Mouse (Mus musculus) CH12.LX (cell line): ENCODE measurements at regions not wholly inside any gene's neighbourhood (a gene's known extent, or its start where the extent isn't known, plus 50 kb on each side); places are given as distances from the start of the nearest gene placed in this dataset.

ENCODE experiments used
- DNase-seq: peaks from one replicate; pipeline ENCODE4 v3.0.0-alpha.2; 2013; ENCODE audit errors: extremely low read depth
- H3K27ac ChIP-seq: 2 replicates; pipeline ENCODE4 v1.5.1; 2012; ENCODE audit warnings: low read depth, mild to moderate bottlenecking, control low read depth, moderate library complexity; ENCODE audit not compliant: insufficient read depth
- H3K27me3 ChIP-seq: replicated peaks from 2 replicates; pipeline ENCODE3; 2012; ENCODE audit warnings: inconsistent platforms
- H3K36me3 ChIP-seq, 2 experiments: replicated peaks in 1 of 2; 2 replicates each; pipeline versions ENCODE3 to v1.6.1; 2012; ENCODE audit warnings: inconsistent platforms in 1 of 2, low read length in 1 of 2, mild to moderate bottlenecking in 1 of 2, mixed read lengths in 1 of 2, moderate library complexity in 1 of 2; ENCODE audit not compliant: control insufficient read depth in 1 of 2, insufficient read depth in 1 of 2
- H3K4me1 ChIP-seq, 2 experiments: 2 replicates each; pipeline ENCODE4 v1.6.1; 2012; ENCODE audit warnings: inconsistent platforms in 1 of 2, moderate library complexity in 1 of 2; ENCODE audit not compliant: insufficient read depth in 2 of 2, control insufficient read depth in 1 of 2
- H3K4me2 ChIP-seq: 2 replicates; pipeline ENCODE4 v1.6.1; 2012; ENCODE audit warnings: low read depth, mild to moderate bottlenecking, control low read depth; ENCODE audit not compliant: poor library complexity, insufficient read depth, severe bottlenecking
- H3K4me3 ChIP-seq, 3 experiments: fragments of 150-350 bp in 1 of 3; sonication (generic) in 1 of 3; replicated peaks in 1 of 3; 2 replicates each; pipeline versions ENCODE3 to v1.5.1; 2011 to 2012; ENCODE audit warnings: low read depth in 2 of 3, low read length in 2 of 3, mild to moderate bottlenecking in 2 of 3, moderate library complexity in 2 of 3, control low read depth in 1 of 3, improper control_type of control experiment in 1 of 3, inconsistent platforms in 1 of 3, mixed read lengths in 1 of 3; ENCODE audit not compliant: poor library complexity in 1 of 3
- H3K79me2 ChIP-seq: replicated peaks from 2 replicates; pipeline ENCODE4 v1.6.1; 2012; ENCODE audit warnings: mild to moderate bottlenecking, moderate library complexity; ENCODE audit not compliant: control insufficient read depth, poor library complexity, insufficient read depth, severe bottlenecking; ENCODE audit errors: extremely low read depth
- H3K9ac ChIP-seq: 2 replicates; pipeline ENCODE4 v1.6.1; 2012; ENCODE audit warnings: low read depth, mild to moderate bottlenecking, control low read depth, moderate library complexity; ENCODE audit not compliant: insufficient read depth
- H3K9me3 ChIP-seq: replicated peaks from 2 replicates; pipeline ENCODE3; 2012; ENCODE audit warnings: low read length, inconsistent platforms, mixed read lengths
- BHLHE40 ChIP-seq: IDR thresholded peaks from 2 replicates; pipeline ENCODE4 v1.6.1; 2011; ENCODE audit warnings: mild to moderate bottlenecking, low read depth, low read length, improper control_type of control experiment
- CHD1 ChIP-seq: IDR thresholded peaks from 2 replicates; pipeline ENCODE4 v1.6.1; 2012; ENCODE audit warnings: low read depth, low read length, improper control_type of control experiment, inconsistent platforms
- CHD2 ChIP-seq: IDR thresholded peaks from 2 replicates; pipeline ENCODE4 v1.6.1; 2011; ENCODE audit warnings: low read length, improper control_type of control experiment
- E2F4 ChIP-seq: IDR thresholded peaks from 2 replicates; pipeline ENCODE4 v1.6.1; 2011; ENCODE audit warnings: low read depth, low read length, improper control_type of control experiment; ENCODE audit not compliant: insufficient replicate concordance
- EP300 ChIP-seq: IDR thresholded peaks from 2 replicates; pipeline ENCODE4 v1.6.1; 2011; ENCODE audit warnings: low read length, improper control_type of control experiment
- IRF4 ChIP-seq: IDR thresholded peaks from 2 replicates; pipeline ENCODE4 v1.6.1; 2014; ENCODE audit warnings: low read depth, mild to moderate bottlenecking, inconsistent platforms, low read length, improper control_type of control experiment
- KAT2A ChIP-seq: IDR thresholded peaks from 2 replicates; pipeline ENCODE4 v1.6.1; 2012; ENCODE audit warnings: low read length, improper control_type of control experiment, inconsistent platforms; ENCODE audit not compliant: insufficient replicate concordance
- MAX ChIP-seq: IDR thresholded peaks from 2 replicates; pipeline ENCODE4 v1.6.1; 2011; ENCODE audit warnings: low read length, improper control_type of control experiment
- MXI1 ChIP-seq: IDR thresholded peaks from 2 replicates; pipeline ENCODE4 v1.6.1; 2011; ENCODE audit warnings: mild to moderate bottlenecking, low read depth, low read length, improper control_type of control experiment
- MYC ChIP-seq: IDR thresholded peaks from 2 replicates; pipeline ENCODE4 v1.6.1; 2011; ENCODE audit warnings: low read depth, mild to moderate bottlenecking, improper control_type of control experiment, low read length
- NELFE ChIP-seq: IDR thresholded peaks from 2 replicates; pipeline ENCODE4 v1.6.1; 2011; ENCODE audit warnings: low read depth, low read length, improper control_type of control experiment
- PAX5 ChIP-seq: IDR thresholded peaks from 2 replicates; pipeline ENCODE4 v1.6.1; 2012; ENCODE audit warnings: low read length, inconsistent platforms, mixed read lengths
- RAD21 ChIP-seq: IDR thresholded peaks from 2 replicates; pipeline ENCODE4 v1.6.1; 2011; ENCODE audit warnings: low read depth, mild to moderate bottlenecking, low read length, improper control_type of control experiment, moderate library complexity
- RCOR1 ChIP-seq: conservative IDR thresholded peaks from 2 replicates; pipeline ENCODE4 v1.6.1; 2012; ENCODE audit warnings: low read depth, mild to moderate bottlenecking, inconsistent platforms, low read length, improper control_type of control experiment
- TCF12 ChIP-seq: IDR thresholded peaks from 2 replicates; pipeline ENCODE4 v1.6.1; 2014; ENCODE audit warnings: low read depth, mild to moderate bottlenecking, inconsistent platforms, low read length, improper control_type of control experiment
- UBTF ChIP-seq: IDR thresholded peaks from 2 replicates; pipeline ENCODE4 v1.6.1; 2012; ENCODE audit warnings: low read depth, mild to moderate bottlenecking, inconsistent platforms, low read length, improper control_type of control experiment, moderate library complexity
- ZKSCAN1 ChIP-seq: IDR thresholded peaks from 2 replicates; pipeline ENCODE4 v1.6.1; 2012; ENCODE audit warnings: low read depth, inconsistent platforms, low read length, improper control_type of control experiment, borderline replicate concordance
- ZMIZ1 ChIP-seq: IDR thresholded peaks from 2 replicates; pipeline ENCODE4 v1.6.1; 2012; ENCODE audit warnings: low read depth, mild to moderate bottlenecking, inconsistent platforms, low read length, improper control_type of control experiment
- ZNF384 ChIP-seq: IDR thresholded peaks from 2 replicates; pipeline ENCODE4 v1.6.1; 2012; ENCODE audit warnings: low read depth, low read length, improper control_type of control experiment, inconsistent platforms
- dilution Hi-C: fragments of 300-500 bp; cut with MboI; formaldehyde crosslinking; loops from 2 replicates; pipeline ENCODE4 v1.14.3; 2020; ENCODE audit warnings: low sequenced_read_pairs; ENCODE audit not compliant: extremely low pct_unique_long_range_greater_than_20kb, extremely low pct_ligation_motif_present
- in situ Hi-C: fragments of 300-500 bp; cut with MboI; formaldehyde crosslinking; loops from 3 replicates; pipeline ENCODE4 v1.14.3; 2019; ENCODE audit warnings: low sequenced_read_pairs, low pct_ligation_motif_present, low pct_unique_long_range_greater_than_20kb, mixed read lengths

DNA sequence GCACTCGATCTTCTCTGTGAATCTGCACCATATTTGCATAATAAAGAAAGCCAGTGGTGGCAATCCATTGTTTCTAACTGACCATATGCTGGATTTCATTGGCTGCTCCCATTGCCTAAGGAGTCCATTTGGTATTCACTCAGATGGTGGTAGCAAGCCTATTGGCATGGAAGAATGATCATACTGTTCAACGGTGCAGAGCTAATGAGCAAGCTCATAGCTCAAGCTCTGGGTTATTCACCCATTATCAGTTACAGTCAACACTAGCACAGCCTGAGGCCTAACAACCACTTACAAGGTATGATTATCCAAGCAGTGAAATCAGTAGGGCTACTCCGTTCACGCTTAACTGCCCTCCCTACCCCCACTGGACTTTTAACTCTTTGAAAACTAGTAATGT lies 162.9 kb upstream of the Ptbp2 start:
- no peak overlapping the region for H3K9ac ChIP-seq
- no peak overlapping the region for H3K4me3 ChIP-seq
- no peak overlapping the region for H3K4me2 ChIP-seq
- no peak overlapping the region for H3K27ac ChIP-seq
- dilution Hi-C loops (no loop called here), in situ Hi-C loops (no loop called here)
- H3K79me2 ChIP-seq, result no peaks in the 10 kb centered on the region
- no peaks in the 10 kb centered on the region for H3K36me3 ChIP-seq
- H3K9me3 ChIP-seq, result peaks cover 50% of the 10 kb centered on the region
- no peak for DNase-seq
- TF ChIP-seq RCOR1 (no peak), EP300 (no peak), CHD2 (no peak)
- TF ChIP-seq, all 38 proteins: peak for 0
- Histone ChIP-seq H3K27me3 (no peaks in the 10 kb centered on the region), H3K4me1 (no peaks in the 10 kb centered on the region)

DNA sequence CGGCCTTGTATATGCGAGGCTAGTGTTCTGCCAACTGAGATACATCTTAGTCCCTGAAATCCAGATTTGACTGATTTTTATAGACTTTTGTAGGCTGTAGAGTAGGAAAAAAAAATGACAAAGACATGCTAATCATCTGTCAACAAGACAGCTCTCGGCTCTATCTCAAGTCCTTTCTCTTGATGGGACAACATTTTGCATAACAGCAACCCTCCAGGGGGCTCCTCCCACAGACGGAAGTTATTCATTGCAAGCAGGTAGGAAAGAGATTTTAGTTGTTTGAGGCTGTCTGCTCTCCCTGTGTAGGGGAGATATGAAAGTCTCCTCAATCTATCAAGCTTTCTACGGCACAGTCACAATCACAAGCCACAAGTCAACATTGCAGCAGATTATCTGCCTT lies 159.8 kb upstream of the Ptbp2 start:
- TF ChIP-seq MXI1, result no peak
- no peak for TF ChIP-seq BHLHE40
- no peak for TF ChIP-seq MAX
- TF ChIP-seq ZMIZ1, result no peak
- TF ChIP-seq CHD2, result no peak
- TF ChIP-seq UBTF, result no peak
- TF ChIP-seq IRF4, result no peak
- TF ChIP-seq KAT2A, result no peak
- no peak for TF ChIP-seq PAX5
- no peak for TF ChIP-seq RAD21
- TF ChIP-seq TCF12, result no peak
- no peak for TF ChIP-seq ZNF384
- TF ChIP-seq NELFE, result no peak
- no peak for TF ChIP-seq MYC
- no peak for TF ChIP-seq E2F4
- TF ChIP-seq CHD1, result no peak
- TF ChIP-seq ZKSCAN1, result no peak
- no peaks in the 10 kb centered on the region for H3K36me3 ChIP-seq
- DNase-seq, result no peak
- no peak overlapping the region for H3K9ac ChIP-seq
- no peaks in the 10 kb centered on the region for H3K79me2 ChIP-seq
- H3K4me3 ChIP-seq, result no peak overlapping the region
- peaks cover 52% of the 10 kb centered on the region for H3K9me3 ChIP-seq
- H3K4me2 ChIP-seq, result no peak overlapping the region
- no peaks in the 10 kb centered on the region for H3K27me3 ChIP-seq
- in situ Hi-C loops, result no loop called here
- H3K4me1 ChIP-seq, result no peaks in the 10 kb centered on the region
- H3K27ac ChIP-seq, result no peak overlapping the region
- dilution Hi-C loops, result no loop called here
